Mouse (Mus musculus) CH12.LX (cell line): Measurements from ENCODE around the gene 2310033P09Rik.

Source experiments
- CHD1 ChIP-seq: IDR thresholded peaks from 2 replicates; pipeline ENCODE4 v1.6.1; 2012; ENCODE audit warnings: low read depth, low read length, improper control_type of control experiment, inconsistent platforms
- CTCF ChIP-seq, 2 experiments: IDR thresholded peaks in 1 of 2; conservative IDR thresholded peaks in 1 of 2; 2 replicates each; pipeline ENCODE4 v1.5.1; 2011 to 2012; ENCODE audit warnings: low read depth in 2 of 2, low read length in 2 of 2, improper control_type of control experiment in 1 of 2, inconsistent platforms in 1 of 2, mild to moderate bottlenecking in 1 of 2, moderate library complexity in 1 of 2
- ELF1 ChIP-seq: IDR thresholded peaks from 2 replicates; pipeline ENCODE4 v1.6.1; 2014; ENCODE audit warnings: low read depth, mild to moderate bottlenecking, inconsistent platforms, low read length, improper control_type of control experiment
- ETS1 ChIP-seq: conservative IDR thresholded peaks from 2 replicates; pipeline ENCODE4 v1.6.1; 2012; ENCODE audit warnings: low read depth, mild to moderate bottlenecking, inconsistent platforms, low read length, improper control_type of control experiment, moderate library complexity
- MAX ChIP-seq: IDR thresholded peaks from 2 replicates; pipeline ENCODE4 v1.6.1; 2011; ENCODE audit warnings: low read length, improper control_type of control experiment
- POLR2AphosphoS2 ChIP-seq: IDR thresholded peaks from 2 replicates; pipeline ENCODE4 v1.6.1; 2011; ENCODE audit warnings: low read depth, low read length, improper control_type of control experiment
- SIN3A ChIP-seq: IDR thresholded peaks from 2 replicates; pipeline ENCODE4 v1.6.1; 2012; ENCODE audit warnings: low read length, improper control_type of control experiment, inconsistent platforms
- TBP ChIP-seq: conservative IDR thresholded peaks from 2 replicates; pipeline ENCODE4 v1.6.1; 2011; ENCODE audit warnings: low read depth, low read length, improper control_type of control experiment
- TCF12 ChIP-seq: IDR thresholded peaks from 2 replicates; pipeline ENCODE4 v1.6.1; 2014; ENCODE audit warnings: low read depth, mild to moderate bottlenecking, inconsistent platforms, low read length, improper control_type of control experiment
- USF2 ChIP-seq: conservative IDR thresholded peaks from 2 replicates; pipeline ENCODE4 v1.6.1; 2011; ENCODE audit warnings: low read depth, low read length, improper control_type of control experiment

GRCm38 (mm10) chr11:59191231-59192058, 16.7 kb upstream of the 2310033P09Rik start:
- TF ChIP-seq USF2 (no peak), ELF1 (peak; percentile 91), POLR2AphosphoS2 (peak; percentile 80; the same call in 1 of the 2 replicates), CTCF (conservative IDR thresholded peaks at IDR 0.05 in 1 of 2, IDR thresholded peaks at IDR 0.05 in 1 of 2; ENCODE audit: low read depth in 2 of 2, low read length in 2 of 2) (no peak), TBP (no peak), CHD1 (no peak), TCF12 (peak; percentile 84), MAX (peak; percentile 87), SIN3A (peak; percentile 95), ETS1 (peak; percentile 66)
